Mouse (Mus musculus) inflammation-experienced regulatory T-cells, adult 16 weeks (primary cell): ENCODE results near the gene Smc1a. TPM values are rescaled to one million over a fixed set of nuclear protein-coding genes. Genes with fewer than 3 reads are reported as not detected.

ENCODE experiments used
- polyA plus RNA-seq: library from polyadenylated mRNA; unstranded; fragments of 100-300 nt; shearing (Covaris generic); gene quantifications from one replicate; pipeline ENCODE4 v1.2.1, GENCODE M21; 2017

The Smc1a gene
- polyA plus RNA-seq = 106 TPM

GRCm38 (mm10) chrX:152016151-152017145, at the start of gene Smc1a, which contains the start of gene Ribc1:
Smc1a (plus strand) TSS chrX:152016428.
Ribc1 (minus strand) TSS chrX:152016295.

GRCm38 (mm10) chrX:152001737-152002710, 14.2 kb upstream of the Smc1a start, which contains the start of gene Hsd17b10:
Hsd17b10 (plus strand) TSS chrX:152001845.

Other genes starting within 250 kb of the Smc1a start
- 55.9 TPM for gene Huwe1, start 215.6 kb upstream of the Smc1a start, polyA plus RNA-seq
- 97.5 TPM for gene Hsd17b10, start 14.6 kb upstream of the Smc1a start, polyA plus RNA-seq
- 1.2 TPM for gene Ribc1, start 133 bp upstream of the Smc1a start, polyA plus RNA-seq
- 0.30 TPM for gene Iqsec2, start 127.8 kb downstream of the Smc1a start, polyA plus RNA-seq
- gene Kdm5c, start 216.6 kb downstream of the Smc1a start, polyA plus RNA-seq = 54.8 TPM